8 mouse cellular contexts compared by ENCODE assay signal in genomic region chr11:96311520-96312417, GRCm38 (mm10). TPM values are rescaled to one million over a fixed set of nuclear protein-coding genes. Genes with fewer than 3 reads are reported as not detected.
DNase-seq lines count a peak whose midpoint lies in the region; ATAC-seq and TF ChIP-seq lines count a peak whose summit lies in the region.

No protein-coding gene starts in this region.

- no peak overlapping the region for H3K27ac ChIP-seq in heart, embryonic 14.5 days (replicated peaks in 1 of 2; ENCODE audit: control insufficient read depth in 1 of 2, insufficient read depth in 1 of 2, low read depth in 2 of 2, low read length in 2 of 2)
- H3K27ac ChIP-seq in kidney, postnatal 0 days: peak overlapping the region; percentile 99

- intact Hi-C loops in left cerebral cortex, postnatal 4 days (cut with DNase I): loop anchor here (5.0 kb wide), 2 partner anchors 241 to 311 kb away; no protein-coding TSS in a partner anchor

- no peaks in the 10 kb centered on the region for H3K9me3 ChIP-seq in heart, embryonic 14.5 days (ENCODE audit: control insufficient read depth, low read length)
- no peaks in the 10 kb centered on the region for H3K9me3 ChIP-seq in kidney, postnatal 0 days (replicated peaks; ENCODE audit: low read length)

- peaks cover 100% of the 10 kb centered on the region for H3K27me3 ChIP-seq in heart, embryonic 14.5 days (ENCODE audit: control insufficient read depth, insufficient read depth, low read length)
- H3K27me3 ChIP-seq in kidney, postnatal 0 days (ENCODE audit: insufficient read depth, low read length): no peaks in the 10 kb centered on the region
- H3K27me3 ChIP-seq in splenic B cell, adult 2 months (ENCODE audit: control insufficient read depth, insufficient read depth, low read length, poor library complexity, severe bottlenecking): 0 out of 2 replicates have a peak, but pooled peaks cover 1% of the 10 kb centered on the region

- peak overlapping the region; percentile 7 to 34; a peak in 3 of 4 replicates for H3K4me3 ChIP-seq in heart, embryonic 14.5 days (ENCODE audit: control insufficient read depth in 1 of 2, insufficient read depth in 1 of 2, low read depth in 1 of 2, low read length in 2 of 2)
- H3K4me3 ChIP-seq in kidney, postnatal 0 days (replicated peaks; ENCODE audit: low read depth, low read length): peak overlapping the region; percentile 83

- no peaks in the 10 kb centered on the region for H3K36me3 ChIP-seq in heart, embryonic 14.5 days (ENCODE audit: control insufficient read depth, insufficient read depth, low read length)
- H3K36me3 ChIP-seq in kidney, postnatal 0 days (ENCODE audit: insufficient read depth, low read length): no peaks in the 10 kb centered on the region
- H3K36me3 ChIP-seq in splenic B cell, adult 2 months (ENCODE audit: control insufficient read depth, insufficient read depth, low read length, poor library complexity, severe bottlenecking): no peaks in the 10 kb centered on the region

- peak overlapping the region; percentile 55 for H3K4me2 ChIP-seq in heart, embryonic 14.5 days (ENCODE audit: low read length)
- peak overlapping the region; percentile 96 for H3K4me2 ChIP-seq in kidney, postnatal 0 days (ENCODE audit: low read length)

- peak; percentile 78 for TF ChIP-seq CTCF in kidney, postnatal 0 days (IDR thresholded peaks at IDR 0.05; ENCODE audit: low read depth)

- no peak; the same call in 1 of the 2 replicates for ATAC-seq in heart, embryonic 14.5 days (ENCODE audit: insufficient number of reproducible peaks, insufficient read depth, low FRiP score, low read depth)
- ATAC-seq in kidney, postnatal 0 days (replicated peaks; ENCODE audit: low FRiP score, low read depth): peak; percentile 54

- DNase-seq in left cerebral cortex, postnatal 4 days: peak; percentile 62
- no peak for DNase-seq in left cerebral cortex, adult 9 months (ENCODE audit: low spot score in 2 of 2)
- DNase-seq in embryo, embryonic 10 days (ENCODE audit: low spot score): peak; percentile 90
- peak; percentile 95 for DNase-seq in kidney, postnatal 0 days (ENCODE audit: low spot score)
- DNase-seq in lung, postnatal 4 days: peak; percentile 85 to 87
- DNase-seq in splenic B cell, adult 2 months (ENCODE audit: low read depth, low spot score): peak; percentile 73
- DNase-seq in cerebellum, adult 8-10 months: no peak

- no peak overlapping the region for H3K9ac ChIP-seq in heart, embryonic 14.5 days (ENCODE audit: low read length)
- H3K9ac ChIP-seq in kidney, postnatal 0 days (ENCODE audit: low read depth, low read length): peak overlapping the region; percentile 98

- 2% methylated on average over 31 of the region's 31 CpGs for WGBS in heart, embryonic 14.5 days
- WGBS in kidney, postnatal 0 days: 4% methylated on average over 31 of the region's 31 CpGs

- H3K4me1 ChIP-seq in heart, embryonic 14.5 days (ENCODE audit: control insufficient read depth in 2 of 2, insufficient read depth in 2 of 2, low read length in 2 of 2): no peaks in the 10 kb centered on the region
- peaks cover 28% of the 10 kb centered on the region for H3K4me1 ChIP-seq in kidney, postnatal 0 days (replicated peaks; ENCODE audit: insufficient read depth, low read length)

RNA-seq across cellular contexts. Expression of gene Hoxb4, which starts 6.3 kb away (rescaled TPM):
- not detected for total RNA-seq in left cerebral cortex, postnatal 4 days (2021)
- polyA plus RNA-seq in heart, embryonic 14.5 days (2014; fragmentation: Nextera tagmentation; extraction: Ambion mirVana): 0.09 and 0.15 TPM in 2 replicates
- 3.6 and 3.8 TPM in 2 replicates for polyA plus RNA-seq in kidney, postnatal 0 days (2015; fragmentation: Nextera tagmentation; extraction: Ambion mirVana)

RNA-seq across cellular contexts. Expression of gene Hoxb5, which starts 8.6 kb away (rescaled TPM):
- total RNA-seq in left cerebral cortex, postnatal 4 days (2021): not detected
- 0.27 TPM in 1 of 2 replicates, not detected in the other for polyA plus RNA-seq in heart, embryonic 14.5 days (2014; fragmentation: Nextera tagmentation; extraction: Ambion mirVana)
- polyA plus RNA-seq in kidney, postnatal 0 days (2015; fragmentation: Nextera tagmentation; extraction: Ambion mirVana): 10.2 and 12.9 TPM in 2 replicates

RNA-seq across cellular contexts. Expression of gene Hoxb3, which starts 11.4 kb away (rescaled TPM):
- not detected for total RNA-seq in left cerebral cortex, postnatal 4 days (2021)
- polyA plus RNA-seq in heart, embryonic 14.5 days (2014; fragmentation: Nextera tagmentation; extraction: Ambion mirVana): 0.31 and 0.43 TPM in 2 replicates
- 3.9 and 4.2 TPM in 2 replicates for polyA plus RNA-seq in kidney, postnatal 0 days (2015; fragmentation: Nextera tagmentation; extraction: Ambion mirVana)

RNA-seq across cellular contexts. Expression of gene Hoxb6, which starts 19.5 kb away (rescaled TPM):
- total RNA-seq in left cerebral cortex, postnatal 4 days (2021): not detected
- not detected in 2 replicates for polyA plus RNA-seq in heart, embryonic 14.5 days (2014; fragmentation: Nextera tagmentation; extraction: Ambion mirVana)
- 45.0 and 47.8 TPM in 2 replicates for polyA plus RNA-seq in kidney, postnatal 0 days (2015; fragmentation: Nextera tagmentation; extraction: Ambion mirVana)

RNA-seq across cellular contexts. Expression of gene Hoxb7, which starts 25.3 kb away (rescaled TPM):
- not detected for total RNA-seq in left cerebral cortex, postnatal 4 days (2021)
- polyA plus RNA-seq in heart, embryonic 14.5 days (2014; fragmentation: Nextera tagmentation; extraction: Ambion mirVana): 0.36 TPM in 1 of 2 replicates, not detected in the other
- polyA plus RNA-seq in kidney, postnatal 0 days (2015; fragmentation: Nextera tagmentation; extraction: Ambion mirVana): 56.1 and 58.9 TPM in 2 replicates

Comparison
In these comparisons a context has a peak if more than half of its experiments do, and no peak if none do; other contexts are left out.
1. DNase-seq: peak in left cerebral cortex, postnatal 4 days (single experiment), embryo, embryonic 10 days (single experiment), kidney, postnatal 0 days (single experiment), lung, postnatal 4 days (2 of 2) and splenic B cell, adult 2 months (single experiment); none in left cerebral cortex, adult 9 months (0 of 2) and cerebellum, adult 8-10 months (single experiment).